ENCODE assay signal across 18 mouse cellular contexts in the genomic region with DNA sequence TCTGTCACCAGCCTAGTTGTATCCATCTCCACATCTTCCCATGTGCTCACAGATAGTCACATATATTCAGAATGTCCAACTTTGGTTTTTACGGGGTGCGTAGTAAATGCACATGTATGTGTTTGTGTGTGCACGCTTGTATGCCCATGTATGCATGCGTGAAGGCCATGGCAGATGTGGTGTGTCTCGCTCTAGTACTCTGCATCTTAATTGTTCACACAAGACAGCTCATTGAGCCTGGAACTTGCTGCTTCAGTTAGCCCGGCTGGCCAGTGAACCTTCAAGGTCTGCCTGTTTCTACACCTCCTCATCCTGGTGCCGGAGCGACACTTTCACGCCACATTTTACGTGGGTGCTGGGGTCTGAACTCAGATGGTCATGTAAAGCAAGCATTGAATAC.
"Had no signal": no experiment of that assay in that cellular context is flagged by ENCODE, and none has a peak within 500 bp of the region (broad histone marks: within the 10 kb centered on the region; RNA-seq: fewer than 3 reads in every experiment).

No protein-coding gene starts in this region.

- H3K36me3 ChIP-seq: lung, embryonic 15.5 days; midbrain, embryonic 15.5 days; neural tube, embryonic 12.5 days had no signal

- DNase-seq: liver, postnatal 0 days; lung, adult 2 months; lung, postnatal 14 days; lung, postnatal 36 days; right cerebral cortex, postnatal 14 days; right cerebral cortex, postnatal 4 days; spleen, adult 18-20 months; thymus, adult 18-20 months; thymus, postnatal 14 days; thymus, postnatal 36 days had no signal

- H3K4me2 ChIP-seq: lung, embryonic 15.5 days; midbrain, embryonic 11.5 days; midbrain, embryonic 13.5 days; midbrain, embryonic 15.5 days; neural tube, embryonic 12.5 days had no signal

- H3K27ac ChIP-seq: lung, embryonic 15.5 days; macrophage; midbrain, embryonic 13.5 days; midbrain, embryonic 15.5 days; neural tube, embryonic 12.5 days had no signal

- H3K9ac ChIP-seq: liver, postnatal 0 days; lung, embryonic 15.5 days; midbrain, embryonic 13.5 days; midbrain, embryonic 15.5 days; neural tube, embryonic 12.5 days had no signal

- H3K4me1 ChIP-seq: megakaryocyte, embryonic 14.5 days; midbrain, embryonic 13.5 days; midbrain, embryonic 15.5 days; neural tube, embryonic 12.5 days had no signal

- H3K9me3 ChIP-seq: midbrain, embryonic 15.5 days had no signal

- ATAC-seq: liver, postnatal 0 days; lung, postnatal 0 days; midbrain, embryonic 13.5 days; midbrain, embryonic 15.5 days had no signal

- H3K4me3 ChIP-seq: lung, embryonic 15.5 days; megakaryocyte, embryonic 14.5 days; midbrain, embryonic 13.5 days; midbrain, embryonic 15.5 days; neural tube, embryonic 12.5 days had no signal

- H3K27me3 ChIP-seq: lung, embryonic 15.5 days; midbrain, embryonic 15.5 days; neural tube, embryonic 12.5 days had no signal
